Mouse (Mus musculus) forebrain, postnatal 0 days (tissue): ENCODE data around the gene Sos2. TPM values are rescaled to one million over a fixed set of nuclear protein-coding genes. Genes with fewer than 3 reads are reported as not detected.

Source experiments
- ATAC-seq: fragments of 200-750 bp; cut with Nextera tagmentation; 2 replicates; pipeline ENCODE4 v1.8.0; 2017; ENCODE audit warnings: mild to moderate bottlenecking, moderate library complexity
- DNase-seq: peaks from one replicate; pipeline ENCODE4 v3.0.0-alpha.2; 2015
- H3K27ac ChIP-seq: fragments of 300-500 bp; sonication (generic); 2 replicates; pipeline ENCODE4 v1.5.1; 2014; ENCODE audit warnings: low read depth, mild to moderate bottlenecking, antibody characterized with exemption, low read length, moderate library complexity, mixed read lengths
- H3K27me3 ChIP-seq: fragments of 300-500 bp; sonication (generic); 2 replicates; pipeline ENCODE4 v1.6.1; 2014; ENCODE audit warnings: mild to moderate bottlenecking, low read length, mixed read lengths; ENCODE audit not compliant: insufficient read depth
- H3K36me3 ChIP-seq: fragments of 300-500 bp; sonication (generic); 2 replicates; pipeline ENCODE4 v1.6.1; 2014; ENCODE audit warnings: mild to moderate bottlenecking, moderate library complexity; ENCODE audit not compliant: insufficient read depth
- H3K4me1 ChIP-seq: fragments of 300-500 bp; sonication (generic); 2 replicates; pipeline ENCODE4 v1.6.1; 2014; ENCODE audit warnings: antibody characterized with exemption; ENCODE audit not compliant: insufficient read depth
- H3K4me2 ChIP-seq: fragments of 300-500 bp; sonication (generic); 2 replicates; pipeline ENCODE4 v1.6.1; 2014; ENCODE audit warnings: low read depth, mild to moderate bottlenecking, moderate library complexity
- H3K4me3 ChIP-seq: fragments of 300-500 bp; sonication (generic); 2 replicates; pipeline ENCODE4 v1.5.1; 2014; ENCODE audit warnings: low read depth, low read length, mixed read lengths
- H3K9ac ChIP-seq: fragments of 300-500 bp; sonication (generic); 2 replicates; pipeline ENCODE4 v1.6.1; 2014; ENCODE audit warnings: mild to moderate bottlenecking
- H3K9me3 ChIP-seq: fragments of 300-500 bp; sonication (generic); 2 replicates; pipeline ENCODE4 v1.6.1; 2016; ENCODE audit warnings: low read length
- CTCF ChIP-seq: sonication (generic); IDR thresholded peaks from 2 replicates; pipeline ENCODE4 v1.5.1; 2016; ENCODE audit warnings: antibody characterized with exemption, control low read depth, low read depth
- WGBS: fragments of 180-500 bp; shearing (Covaris S2); extraction: QIAGEN DNeasy Blood & Tissue Kit; methylation state at CpG from one replicate; pipeline ENCODE4 v1.1.7; 2014; 5-methylcytosine and 5-hydroxymethylcytosine counted together
- polyA plus RNA-seq: library from polyadenylated mRNA; unstranded; fragments of >200 nt; fragmentation: Nextera tagmentation; extraction: Ambion mirVana; gene quantifications from 2 replicates; pipeline ENCODE4 v1.2.1, GENCODE M21; 2015
- total RNA-seq: library from RNA; depleted of rRNA; stranded (reverse); fragments of >200 nt; gene quantifications from 2 replicates; pipeline ENCODE4 v1.2.3, GENCODE M21; 2014; rRNA removed

Gene Sos2
- total RNA-seq (29.8 and 30.4 TPM in 2 replicates), polyA plus RNA-seq (3.6 and 5.6 TPM in 2 replicates)

DNA sequence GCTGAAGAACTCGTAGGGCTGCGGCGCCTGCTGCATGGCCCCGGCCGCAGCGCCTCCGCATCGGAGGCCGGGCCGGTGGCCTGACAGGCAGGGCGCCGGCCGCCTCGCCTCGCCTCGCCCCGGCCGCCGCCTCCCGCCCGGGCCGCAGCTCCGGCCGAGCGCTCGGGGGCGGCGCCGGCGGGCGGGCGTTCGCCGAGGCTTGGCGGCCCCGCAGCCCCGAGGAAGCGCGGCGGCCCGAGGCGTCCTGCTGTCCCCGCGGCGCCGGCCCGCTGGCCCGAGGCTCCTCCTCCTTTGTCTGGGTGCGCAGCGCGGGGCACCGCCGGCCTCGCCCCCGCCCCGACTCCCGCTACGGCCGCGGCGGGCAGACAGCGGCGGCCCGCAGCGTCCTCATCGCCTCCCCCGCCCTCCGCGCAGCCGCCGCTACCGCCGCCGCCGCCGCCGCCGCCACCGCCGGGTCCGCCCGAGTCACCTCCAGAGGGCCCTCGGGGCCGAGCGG lies at the start of gene Sos2:
Sos2 (minus strand) TSS at position 287 of the 496 bp plus-strand sequence.
- WGBS = 0% methylated on average over 22 of the region's 85 CpGs
- peak; percentile 39 for DNase-seq
- Histone ChIP-seq H3K36me3 (no peaks in the 10 kb centered on the region), H3K4me2 (peak within 1 kb of the TSS; percentile 74), H3K27me3 (no peaks in the 10 kb centered on the region), H3K9me3 (no peaks in the 10 kb centered on the region), H3K27ac (peak within 1 kb of the TSS; percentile 94), H3K4me3 (peak within 1 kb of the TSS; percentile 88), H3K9ac (peak within 1 kb of the TSS; percentile 92), H3K4me1 (no peaks in the 10 kb centered on the region)
- TF ChIP-seq CTCF = no peak
- no peak; the same call in 1 of the 2 replicates for ATAC-seq

DNA sequence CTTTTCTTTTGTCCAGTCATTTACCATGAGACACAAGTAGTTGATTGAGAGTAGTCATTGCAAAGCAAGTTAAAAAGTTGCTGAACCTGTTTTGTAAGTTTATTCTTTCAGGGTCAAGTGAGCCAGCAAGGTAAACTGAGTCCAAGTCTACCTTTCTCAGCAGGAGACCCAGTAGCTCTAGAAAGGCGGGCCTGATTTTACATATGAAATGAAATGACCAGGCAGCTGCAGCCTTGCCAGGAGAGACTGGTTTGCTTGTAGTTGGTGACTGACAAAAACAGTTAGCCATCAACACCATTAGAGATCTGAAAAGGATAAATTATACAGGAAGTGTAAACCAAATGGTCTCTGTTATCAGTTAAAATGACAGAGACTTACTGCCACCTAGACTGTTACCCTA lies 48.7 kb upstream of the Sos2 start:
- Histone ChIP-seq H3K4me3 (no peak overlapping the region), H3K27me3 (no peaks in the 10 kb centered on the region), H3K9ac (no peak overlapping the region), H3K4me2 (no peak overlapping the region), H3K4me1 (0 out of 2 replicates have a peak, but pooled peaks cover 2% of the 10 kb centered on the region), H3K36me3 (no peaks in the 10 kb centered on the region), H3K9me3 (no peaks in the 10 kb centered on the region), H3K27ac (no peak overlapping the region)
- no peak for TF ChIP-seq CTCF
- DNase-seq = no peak
- ATAC-seq = no peak
- WGBS = 87% methylated on average over 1 of the region's 1 CpGs

DNA sequence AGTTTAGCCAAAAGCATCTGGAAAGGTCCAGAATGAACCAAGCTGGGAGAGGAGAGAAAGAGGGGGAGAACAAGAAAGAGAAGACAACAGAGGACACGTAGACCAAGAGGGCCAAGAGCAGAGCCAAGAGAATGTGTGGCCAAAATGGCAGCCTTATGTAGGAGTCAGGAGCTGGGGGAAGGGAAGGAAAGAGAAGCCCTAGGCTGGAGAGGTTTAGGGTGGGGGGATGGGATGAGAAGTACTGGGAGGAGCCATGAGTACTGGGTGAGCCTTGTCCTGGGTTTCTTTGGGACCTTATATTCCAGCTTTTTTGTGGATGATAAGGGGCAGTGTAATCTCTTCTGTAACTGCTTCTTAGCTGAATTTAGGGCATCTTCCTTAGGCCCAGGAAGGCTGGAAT lies 47.6 kb upstream of the Sos2 start:
- WGBS = 74% methylated on average over 1 of the region's 1 CpGs

DNA sequence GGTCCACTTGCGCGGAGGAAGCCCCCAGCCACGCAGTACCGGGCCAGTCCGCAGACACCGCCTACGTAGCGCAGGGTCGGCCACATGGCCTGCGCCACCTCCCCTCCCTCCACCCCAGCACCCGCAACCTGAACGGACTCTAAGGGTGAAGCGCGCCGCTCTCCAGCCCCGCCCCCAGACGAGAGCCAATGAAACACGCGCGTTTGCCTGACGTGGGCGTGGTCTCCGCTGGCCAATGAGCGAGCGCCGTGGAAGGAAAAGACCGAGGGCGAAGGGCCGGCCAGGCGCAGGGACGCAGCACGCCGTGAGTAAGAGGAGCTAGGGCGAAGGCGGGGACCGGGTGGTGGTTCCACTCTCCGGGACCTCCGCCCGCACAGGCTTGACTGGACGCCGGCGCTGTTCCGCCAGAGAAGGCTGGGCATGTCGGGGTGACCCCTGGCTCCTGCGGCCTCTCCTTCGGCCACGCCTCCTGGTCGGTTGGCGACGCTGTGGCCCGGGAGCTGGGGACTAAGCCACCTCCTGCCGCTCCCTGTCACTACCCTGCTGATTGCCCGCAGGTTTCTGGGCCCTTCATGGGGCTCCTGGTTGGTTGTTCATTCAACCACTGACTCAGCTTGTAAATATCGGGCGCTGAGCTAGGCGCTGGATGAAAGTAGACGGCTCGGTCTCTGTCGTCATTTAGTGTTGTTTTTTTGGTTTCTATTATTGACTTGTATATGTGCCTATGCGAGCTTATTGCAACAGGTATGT lies 43.2 kb upstream of the Sos2 start, which contains the start of the genes L2hgdh and Atp5s:
L2hgdh (minus strand) TSS at position 163 of the 750 bp plus-strand sequence.
Atp5s (plus strand) TSS at position 240 of the 750 bp plus-strand sequence.
- H3K27ac ChIP-seq = 0 out of 2 replicates have a peak within 1 kb of the TSS, but pooled peaks have one; percentile 41

More for the DNA sequence above, 47.6 kb upstream of the Sos2 start:
- H3K4me2 ChIP-seq = no peak overlapping the region
- no peak overlapping the region for H3K4me3 ChIP-seq
- ATAC-seq (no peak), DNase-seq (no peak)
- H3K9ac ChIP-seq = no peak overlapping the region
- H3K27me3 ChIP-seq = no peaks in the 10 kb centered on the region
- H3K27ac ChIP-seq = no peak overlapping the region
- no peaks in the 10 kb centered on the region for H3K9me3 ChIP-seq
- no peak for TF ChIP-seq CTCF
- peaks cover 7% of the 10 kb centered on the region for H3K4me1 ChIP-seq
- no peaks in the 10 kb centered on the region for H3K36me3 ChIP-seq

DNA sequence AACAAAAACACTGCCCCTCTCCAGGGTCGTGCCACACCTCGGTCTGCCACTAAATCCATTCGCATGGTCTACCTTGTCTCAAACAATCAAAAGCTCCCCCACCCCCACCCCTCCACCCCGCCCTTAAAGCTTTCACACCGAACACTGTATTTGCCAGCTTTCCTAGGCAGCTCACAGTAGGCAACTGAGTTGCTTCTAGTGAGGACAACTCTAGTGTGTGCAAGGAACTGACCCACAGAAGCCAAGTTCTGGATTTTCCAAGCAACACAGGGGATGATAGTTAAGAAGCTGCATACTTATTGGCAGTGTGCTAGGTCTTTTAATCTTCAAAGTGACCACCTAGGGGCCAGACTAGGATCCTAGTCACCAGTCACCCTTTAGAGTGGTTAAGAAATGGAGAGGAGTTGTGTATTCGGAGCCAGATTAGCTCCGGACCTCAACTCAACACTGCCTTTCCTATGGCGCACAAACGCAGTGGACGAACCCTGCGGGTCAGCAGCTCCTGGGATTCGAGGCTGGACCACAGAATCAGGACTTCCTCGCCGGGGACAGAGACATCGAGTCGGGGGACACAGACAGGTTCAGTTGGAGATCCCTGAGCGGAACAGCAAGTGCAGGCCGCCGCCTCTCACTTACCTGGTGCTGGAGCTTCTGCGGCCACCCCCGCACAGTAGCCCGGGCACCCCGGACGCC lies 42.5 kb upstream of the Sos2 start:
- Histone ChIP-seq H3K4me2 (peak overlapping the region; percentile 96), H3K27ac (no peak overlapping the region), H3K4me3 (peak overlapping the region; percentile 60), H3K27me3 (no peaks in the 10 kb centered on the region), H3K9ac (peak overlapping the region; percentile 60), H3K4me1 (peaks cover 14% of the 10 kb centered on the region), H3K9me3 (no peaks in the 10 kb centered on the region), H3K36me3 (no peaks in the 10 kb centered on the region)
- DNase-seq (no peak), ATAC-seq (peak; percentile 19)
- TF ChIP-seq CTCF = no peak
- 2% methylated on average over 22 of the region's 24 CpGs for WGBS

More for the DNA sequence above, 43.2 kb upstream of the Sos2 start, which contains the start of the genes L2hgdh and Atp5s:
- ATAC-seq = peak; percentile 96
- under 1% methylated on average over 60 of the region's 60 CpGs for WGBS
- Histone ChIP-seq H3K27me3 (no peaks in the 10 kb centered on the region), H3K4me3 (peak within 1 kb of the TSS; percentile 60), H3K4me2 (peak within 1 kb of the TSS; percentile 96), H3K36me3 (no peaks in the 10 kb centered on the region), H3K4me1 (peaks cover 14% of the 10 kb centered on the region), H3K9ac (peak within 1 kb of the TSS; percentile 60), H3K9me3 (no peaks in the 10 kb centered on the region)
- DNase-seq = peak; percentile 92
- 0 out of 2 replicates have a peak, but pooled peaks have one; percentile 10 for TF ChIP-seq CTCF

DNA sequence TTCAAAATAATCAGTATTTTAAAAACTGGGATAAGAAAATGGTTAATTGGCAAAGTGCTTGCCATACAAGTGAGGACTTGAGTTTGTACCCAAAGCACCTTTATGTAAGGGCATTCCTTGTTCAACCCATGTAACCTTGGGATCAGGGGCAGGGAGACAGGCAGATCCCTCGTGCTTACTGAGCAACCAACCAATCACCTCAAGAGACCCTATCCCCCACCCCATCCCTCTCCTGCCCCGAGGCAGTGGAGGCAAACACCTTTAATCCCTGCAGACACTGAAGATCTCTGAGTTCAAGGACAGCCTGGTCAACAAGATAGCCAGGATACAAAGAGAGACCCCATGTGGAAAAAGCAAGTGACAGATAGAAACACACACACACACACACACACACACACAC lies 41.7 kb upstream of the Sos2 start:
- Histone ChIP-seq H3K4me1 (peaks cover 14% of the 10 kb centered on the region), H3K27ac (no peak overlapping the region), H3K9me3 (no peaks in the 10 kb centered on the region), H3K9ac (no peak overlapping the region), H3K36me3 (no peaks in the 10 kb centered on the region), H3K4me3 (peak overlapping the region; percentile 60; the same call in 1 of the 2 replicates), H3K27me3 (no peaks in the 10 kb centered on the region), H3K4me2 (peak overlapping the region; percentile 96)
- ATAC-seq (no peak), DNase-seq (no peak)
- no peak for TF ChIP-seq CTCF
- WGBS = 56% methylated on average over 2 of the region's 2 CpGs
